Mouse (Mus musculus): ENCODE results near the gene Ppil6.

Ppil6 gene

DNA sequence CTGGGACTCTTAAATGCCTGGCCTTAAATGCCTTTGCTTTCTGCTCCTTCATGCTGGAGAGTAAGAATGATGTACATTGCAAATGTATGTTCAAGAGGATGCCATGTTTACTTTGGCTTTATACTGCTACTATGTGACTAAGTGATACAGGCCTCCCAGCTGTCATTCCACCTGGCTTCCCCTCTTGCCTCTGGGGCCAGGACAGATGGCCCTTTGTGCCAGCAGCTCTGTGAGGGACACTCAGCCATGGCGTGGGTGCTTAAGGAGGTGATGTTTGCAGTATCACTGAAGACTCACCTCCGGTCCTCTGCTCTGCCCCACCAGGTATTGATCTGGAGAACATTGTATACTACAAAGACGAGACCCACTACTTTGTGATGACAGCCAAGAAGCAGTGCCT, 10.3 kb upstream of the Ppil6 start:
- DNase-seq: no peak

DNA sequence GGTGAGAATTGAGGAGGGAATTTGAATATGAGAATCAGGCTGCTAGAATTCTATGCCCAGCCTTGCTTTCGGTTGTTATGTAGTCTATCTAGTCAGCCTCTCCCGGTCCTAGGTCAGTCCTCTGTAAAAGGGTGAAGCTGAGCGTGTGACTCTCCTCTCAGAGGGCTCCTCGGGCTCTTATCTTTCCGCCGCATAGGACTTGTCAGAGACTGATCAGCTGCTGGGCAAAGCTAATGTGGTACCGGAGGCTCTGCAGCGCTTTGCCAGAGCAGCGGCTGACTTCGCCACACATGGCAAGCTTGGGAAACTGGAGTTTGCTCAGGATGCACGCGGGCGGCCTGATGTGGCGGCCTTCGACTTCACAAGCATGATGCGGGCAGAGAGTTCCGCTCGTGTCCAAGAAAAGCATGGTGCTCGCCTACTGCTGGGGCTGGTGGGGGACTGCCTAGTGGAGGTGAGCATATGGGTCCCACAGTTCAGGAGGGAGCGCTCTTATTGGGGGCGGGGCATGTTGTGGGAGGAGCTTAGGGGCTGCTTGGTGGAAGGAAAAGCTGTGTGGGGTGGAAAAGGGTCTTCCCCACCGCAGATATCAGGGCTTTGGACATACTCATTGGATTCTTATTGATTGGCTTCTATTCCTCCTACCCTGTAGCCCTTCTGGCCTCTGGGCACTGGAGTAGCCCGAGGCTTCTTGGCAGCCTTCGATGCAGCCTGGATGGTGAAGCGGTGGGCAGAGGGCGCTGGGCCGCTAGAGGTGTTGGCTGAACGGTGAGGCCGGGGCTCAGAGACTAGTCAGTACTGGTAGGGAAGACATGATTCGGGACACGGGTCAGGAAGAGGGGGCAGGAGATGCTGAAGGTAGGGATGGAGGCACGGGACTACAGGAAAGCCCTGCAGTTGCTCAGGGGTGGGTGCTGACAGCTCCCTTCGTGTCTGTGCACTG, 9.0 kb upstream of the Ppil6 start:
- DNase-seq: no peak

DNA sequence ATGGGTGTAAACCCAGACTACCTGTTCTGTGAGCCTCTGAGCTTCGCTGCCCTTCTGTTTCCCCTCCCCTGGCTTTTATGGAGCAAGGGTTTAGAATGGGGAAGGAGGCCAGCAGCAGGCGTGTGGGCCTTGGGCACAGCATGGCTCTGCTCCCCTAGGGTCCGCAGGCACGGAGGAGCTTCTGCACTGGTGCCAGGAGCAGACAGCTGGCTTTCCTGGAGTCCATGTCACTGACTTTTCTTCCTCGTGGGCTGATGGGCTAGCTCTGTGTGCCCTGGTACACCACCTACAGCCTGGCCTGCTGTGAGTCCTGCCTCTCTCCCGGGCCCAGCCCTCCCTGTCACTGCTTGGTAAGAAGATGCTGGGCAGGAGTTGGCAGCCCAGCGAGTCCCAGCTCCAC, 7.8 kb upstream of the Ppil6 start:
- DNase-seq: no peak

DNA sequence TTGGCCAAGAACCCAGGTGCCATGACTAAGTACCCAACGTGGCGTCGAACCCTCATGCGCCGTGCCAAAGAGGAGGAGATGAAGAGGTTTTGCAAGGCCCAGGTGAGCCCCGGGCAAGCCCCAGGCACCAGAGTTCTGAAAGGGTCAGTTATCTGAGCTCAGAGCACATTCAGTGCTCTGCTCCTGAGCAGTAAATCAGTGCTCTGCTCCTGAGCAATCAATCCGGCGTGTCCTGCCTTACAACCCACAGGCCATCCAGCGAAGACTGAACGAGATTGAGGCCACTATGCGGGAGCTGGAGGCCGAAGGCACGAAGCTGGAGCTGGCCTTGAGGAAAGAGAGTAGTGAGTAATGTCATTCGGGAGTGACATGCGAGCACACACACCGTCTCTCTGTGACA, 4.5 kb upstream of the Ppil6 start:
- DNase-seq: no peak

DNA sequence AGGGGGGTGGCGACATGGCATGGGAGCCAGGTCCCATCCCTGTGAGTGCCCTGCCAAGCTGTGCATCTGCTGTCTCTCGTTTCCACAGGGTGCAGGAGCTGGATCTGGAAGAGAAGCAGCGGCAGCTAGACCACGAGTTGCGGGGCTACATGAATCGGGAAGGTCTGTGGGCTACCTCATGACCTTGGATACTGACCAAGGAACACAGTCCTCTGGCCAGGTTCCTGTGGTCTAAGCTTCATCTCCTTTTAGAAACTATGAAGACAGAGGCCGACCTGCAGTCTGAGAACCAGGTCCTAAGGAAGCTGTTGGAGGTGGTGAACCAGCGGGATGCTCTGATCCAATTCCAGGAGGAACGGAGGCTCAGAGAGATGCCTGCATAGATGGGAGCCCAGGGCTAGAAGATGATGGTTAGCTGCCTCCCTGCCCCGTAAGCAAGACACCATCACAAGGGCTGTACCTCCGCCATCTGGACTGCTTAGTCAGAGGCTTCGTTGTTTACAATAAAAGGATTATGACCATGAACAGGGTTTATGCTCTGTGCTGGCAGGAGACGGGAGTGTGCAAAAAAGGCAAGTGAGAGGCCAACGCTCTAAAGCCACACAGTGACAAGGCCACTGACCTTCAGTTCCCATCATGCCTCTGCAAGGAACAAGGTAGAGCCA, 3.6 kb upstream of the Ppil6 start:
- DNase-seq: no peak

DNA sequence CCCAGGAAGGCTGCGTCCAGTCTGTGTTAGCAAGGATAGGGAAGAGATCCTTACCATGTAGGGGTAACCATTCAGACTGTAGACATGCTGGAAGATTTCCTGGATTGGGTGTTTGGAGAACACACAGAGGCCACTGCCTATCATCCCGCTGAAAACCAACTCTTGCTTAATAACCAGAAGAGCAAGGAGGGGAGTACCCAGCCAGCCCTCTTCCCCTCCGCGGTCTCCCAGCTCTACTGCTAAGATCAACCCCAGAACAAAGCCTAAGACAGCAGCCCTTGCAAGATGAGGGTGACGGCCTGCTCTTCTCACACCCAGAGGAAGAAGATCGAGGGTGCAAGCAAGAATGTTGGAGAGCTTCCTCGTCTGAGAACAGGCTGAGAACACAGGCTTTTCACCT, 1.4 kb upstream of the Ppil6 start:
- no peak for DNase-seq

DNA sequence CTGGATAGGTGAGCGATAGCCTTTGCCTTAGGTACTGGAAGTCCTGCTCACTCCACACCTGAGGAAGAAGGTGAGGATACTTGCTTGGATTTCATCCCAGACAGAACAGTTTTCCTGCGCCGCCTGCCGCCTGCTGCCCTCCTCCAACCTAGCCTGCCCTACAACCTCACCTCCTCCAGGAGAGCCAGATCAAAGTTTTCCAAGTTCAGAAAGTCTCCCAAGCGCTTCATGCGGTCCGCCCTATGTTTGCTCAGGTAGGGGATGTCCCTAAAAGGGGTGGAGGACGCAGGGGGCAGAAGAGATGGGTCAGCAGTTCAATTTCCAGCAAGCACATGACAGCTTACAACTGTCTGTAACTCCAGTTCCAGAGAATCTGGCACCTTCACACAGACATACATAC, 945 bp upstream of the Ppil6 start:
- no peak for DNase-seq

DNA sequence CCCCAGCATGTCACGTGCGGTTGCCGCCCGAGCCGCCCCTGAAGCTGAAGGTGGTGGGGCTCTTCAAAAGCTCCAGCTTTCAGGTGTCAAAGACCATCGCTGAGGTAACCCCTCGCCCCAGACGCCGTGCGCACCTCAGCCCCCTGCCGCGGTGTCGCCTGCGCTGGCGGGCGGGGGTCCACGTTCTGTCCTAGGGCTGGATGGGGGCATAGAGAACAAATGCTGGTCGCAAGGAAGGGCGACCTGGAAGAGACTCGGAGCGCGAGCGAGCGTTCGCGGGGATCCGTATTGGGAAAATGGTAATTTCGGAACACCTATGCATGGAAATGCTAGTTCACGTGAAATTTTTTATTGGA, 257 bp downstream of the Ppil6 start:
- DNase-seq: no peak

DNA sequence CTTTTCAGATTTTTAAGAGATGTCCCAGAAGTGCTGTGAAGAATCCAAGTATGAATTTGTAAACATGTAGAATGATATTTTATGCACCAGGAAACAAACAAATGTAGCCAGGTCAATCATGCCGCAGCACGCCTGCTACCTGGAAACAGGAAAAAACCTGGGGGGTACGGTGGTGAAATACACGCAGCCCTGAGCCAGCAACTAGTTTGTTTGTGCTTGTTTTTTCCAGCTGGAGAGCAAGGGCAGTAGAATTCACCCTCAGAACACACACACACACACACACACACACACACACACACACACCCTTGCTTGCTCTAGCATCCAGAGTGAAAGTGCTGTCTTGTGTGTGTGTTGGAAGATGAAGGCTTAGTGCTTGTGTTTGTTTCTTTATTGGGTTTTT, 872 bp downstream of the Ppil6 start:
- DNase-seq: no peak

DNA sequence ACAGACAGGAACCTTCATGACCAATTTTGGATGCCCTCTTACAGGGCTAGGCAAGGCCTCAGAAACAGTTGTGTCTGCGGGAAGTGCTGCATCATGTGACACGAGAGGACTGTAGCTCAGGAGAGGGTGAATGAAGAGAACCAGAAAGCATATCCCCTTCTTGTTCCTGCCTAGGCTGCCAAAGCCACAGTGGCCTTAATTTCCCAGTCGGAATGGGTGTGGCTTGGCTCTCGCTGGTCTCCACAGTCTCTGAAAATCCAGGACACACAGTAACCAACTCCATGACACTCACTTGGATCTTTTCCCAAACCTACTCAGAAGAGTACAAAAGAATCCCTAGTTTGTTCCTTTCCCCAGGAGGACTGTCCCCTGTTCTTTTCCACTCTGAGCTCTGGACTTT, 10.7 kb downstream of the Ppil6 start:
- no peak for DNase-seq

DNA sequence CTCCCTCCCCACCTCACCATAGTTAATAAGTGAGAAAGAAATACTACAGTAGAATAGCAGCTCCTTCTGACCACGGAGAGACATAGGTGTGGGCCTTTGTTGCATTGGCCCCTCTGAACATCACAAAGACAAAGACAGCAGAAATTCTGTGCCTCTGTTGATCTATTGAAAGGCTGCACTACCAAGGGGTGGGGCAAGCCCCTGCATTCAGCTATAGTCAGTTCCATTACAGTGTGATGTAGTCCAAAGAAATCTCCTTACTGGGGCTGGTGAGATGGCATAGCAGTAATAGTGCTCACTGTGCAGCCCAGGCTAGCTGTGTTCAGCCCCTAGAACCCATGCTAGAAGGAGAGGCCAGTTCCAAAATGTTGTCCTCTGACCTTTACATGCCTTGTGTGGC, 14.8 kb downstream of the Ppil6 start:
- no peak for DNase-seq

DNA sequence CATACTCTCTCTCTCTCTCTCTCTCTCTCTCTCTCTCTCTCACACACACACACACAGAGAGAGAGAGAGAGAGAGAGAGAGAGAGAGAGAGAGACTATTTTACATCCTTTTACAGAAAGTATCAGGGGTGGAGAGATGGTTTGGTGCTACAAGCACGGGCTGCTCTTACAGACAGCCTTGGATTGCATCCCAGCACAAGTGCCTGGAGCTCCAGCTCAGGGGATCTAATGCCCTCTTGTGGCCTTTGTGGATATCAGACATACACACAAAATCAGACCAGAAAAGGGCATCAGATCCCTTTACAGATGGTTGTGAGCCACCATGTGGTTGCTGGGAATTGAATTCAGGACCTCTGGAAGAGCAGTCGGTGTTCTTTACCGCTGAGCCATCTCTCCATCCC, 15.2 kb downstream of the Ppil6 start:
- DNase-seq: peak; percentile 30

DNA sequence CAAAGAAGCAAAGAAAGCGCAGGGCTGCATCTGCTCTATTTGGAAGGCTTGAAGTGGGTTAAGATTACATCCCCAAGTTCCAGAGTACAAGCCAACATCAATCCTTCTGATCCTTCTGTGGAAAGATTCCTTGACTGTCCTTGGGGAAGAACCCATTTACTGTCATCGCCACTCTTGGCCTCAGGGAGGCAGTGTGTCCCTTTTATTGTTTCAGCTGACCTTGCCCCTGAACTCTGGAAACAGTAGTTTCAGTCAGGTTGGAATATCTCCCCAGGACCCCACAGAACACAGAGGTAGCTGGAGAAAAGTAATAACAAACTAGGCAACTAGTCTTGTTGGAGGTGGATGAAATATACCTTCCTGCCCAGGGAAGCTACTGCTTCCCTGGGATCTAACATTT, 18.9 kb downstream of the Ppil6 start:
- DNase-seq: no peak

DNA sequence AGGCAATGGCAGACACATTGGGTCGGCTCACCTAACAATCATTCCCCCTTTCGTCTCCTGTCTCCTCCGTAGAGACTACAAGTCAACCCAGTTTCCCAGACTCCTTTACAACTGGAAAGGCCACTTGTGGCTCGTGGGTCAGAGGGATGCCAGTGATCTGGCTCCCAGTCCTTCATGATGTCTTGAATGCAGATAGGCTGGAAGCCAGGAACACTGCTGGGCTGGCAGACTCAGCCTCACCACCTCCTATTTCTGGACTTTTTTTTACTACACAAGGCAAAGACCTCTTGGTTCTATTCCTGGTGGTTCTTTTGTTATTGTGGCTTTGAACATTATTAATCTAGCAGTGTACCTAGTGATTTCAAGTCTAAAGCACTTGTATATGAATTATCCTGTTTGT, 24.1 kb downstream of the Ppil6 start:
- no peak for DNase-seq

DNA sequence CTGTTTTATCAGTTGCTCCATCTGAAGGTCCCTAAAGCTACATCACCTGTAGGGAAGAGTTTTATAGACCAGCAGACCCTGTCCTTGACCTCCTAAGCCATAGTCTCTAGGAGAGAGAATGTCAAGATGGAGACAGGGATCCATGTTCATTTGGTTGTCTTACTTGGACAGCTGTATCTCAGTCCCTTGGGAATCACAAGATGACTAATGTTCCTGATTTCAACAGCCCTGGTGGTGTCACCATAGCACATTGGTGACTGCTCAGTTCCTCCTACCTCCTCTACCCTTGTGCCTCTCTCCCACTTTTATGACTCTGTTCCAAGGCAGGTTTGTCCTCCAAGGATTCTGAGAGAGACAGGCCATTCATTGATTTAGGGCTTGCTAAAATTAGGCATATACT, 24.7 kb downstream of the Ppil6 start:
- DNase-seq: no peak

DNA sequence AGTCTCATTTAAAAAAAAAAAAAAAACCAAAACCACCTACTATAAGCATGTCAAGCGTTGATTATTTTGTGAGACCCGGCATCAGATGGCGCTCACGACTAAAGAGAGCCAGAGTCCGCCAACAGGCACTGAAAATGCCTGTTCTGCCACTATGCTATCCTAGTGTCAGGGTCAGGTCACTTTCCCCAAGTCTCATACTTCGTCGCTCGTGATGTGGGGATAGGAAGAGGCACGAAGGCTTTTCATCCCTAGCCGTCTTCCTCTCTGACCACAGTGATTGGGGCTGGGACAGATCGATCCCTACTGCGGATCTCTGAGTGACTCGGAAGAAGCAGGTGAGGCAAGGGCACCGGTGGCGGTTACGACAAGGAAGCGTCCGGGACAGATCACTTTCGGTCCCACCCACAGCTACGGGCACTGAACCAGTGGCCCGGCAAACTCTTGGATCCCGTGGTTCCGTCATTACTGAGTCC, 28.3 kb downstream of the Ppil6 start:
- DNase-seq: no peak

DNA sequence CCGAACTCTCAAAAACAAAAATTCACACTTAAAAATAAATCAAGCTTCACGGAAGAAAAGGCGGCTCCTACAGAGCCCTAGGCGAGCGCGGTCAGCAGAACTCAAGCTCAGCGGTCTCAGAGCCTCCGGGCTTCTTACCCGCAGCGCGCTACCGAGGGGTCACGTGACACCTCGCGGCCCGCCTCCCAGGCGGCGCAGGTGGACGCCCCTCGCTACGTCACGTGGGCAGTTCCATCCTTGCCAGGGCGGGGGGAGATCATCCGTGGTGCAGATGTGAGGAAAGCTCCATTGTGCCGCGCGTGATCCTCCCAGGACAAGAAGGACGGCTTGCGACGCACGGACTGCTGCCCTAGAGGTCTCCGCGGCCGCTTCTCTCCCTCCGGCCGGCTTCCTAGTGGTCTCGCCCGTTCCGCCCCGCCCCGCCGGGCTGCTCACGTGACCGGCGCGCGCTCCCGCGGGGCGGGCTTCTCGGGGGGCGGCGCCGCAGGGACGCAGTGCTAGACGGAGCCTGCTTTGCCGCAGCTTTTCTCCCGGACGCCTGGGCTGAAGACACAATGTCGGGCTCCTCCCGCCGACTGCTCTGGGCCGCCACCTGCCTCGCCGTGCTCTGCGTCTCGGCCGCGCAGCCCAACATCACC, 28.9 kb downstream of the Ppil6 start, which contains the start of gene Cd164:
TSS of gene Cd164 (plus strand) at position 434 of the 638 bp plus-strand sequence.
- DNase-seq: peak; percentile 91

DNA sequence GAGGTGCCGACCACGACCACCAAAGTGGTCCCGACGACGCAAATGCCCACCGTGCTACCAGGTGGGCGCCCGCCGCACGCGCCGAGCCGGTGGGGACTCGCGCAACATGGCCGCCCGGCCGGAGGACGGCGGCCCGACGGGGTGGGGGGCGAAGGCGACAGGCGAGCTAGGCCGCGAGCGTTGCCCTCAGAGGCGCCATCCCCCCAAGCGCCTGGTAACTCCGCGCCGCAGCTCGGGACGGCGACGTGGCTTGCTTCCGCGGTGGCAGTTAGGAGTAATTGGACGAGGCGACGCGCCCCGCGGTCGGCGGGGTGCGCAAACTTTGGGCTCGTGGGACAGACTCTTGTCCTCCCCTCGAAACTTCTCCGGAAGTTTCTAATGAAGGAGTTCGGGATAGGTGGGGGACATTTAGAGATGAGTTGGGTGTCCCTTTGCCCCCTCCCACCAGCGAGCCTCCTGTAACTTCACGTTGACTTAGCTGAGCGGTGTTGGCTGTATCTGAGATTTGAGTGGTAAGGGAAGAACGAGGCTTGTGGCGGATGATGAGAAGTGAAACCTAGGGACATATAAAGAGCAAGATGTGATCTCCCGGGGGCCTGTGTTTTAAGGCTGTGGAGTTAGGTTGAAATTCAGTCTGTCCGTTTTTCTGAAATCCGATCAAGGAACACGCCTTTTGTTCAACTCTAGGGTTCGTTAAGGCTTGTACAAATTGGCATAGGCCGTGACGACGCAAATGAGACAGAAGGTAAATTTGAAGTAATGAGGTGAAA, 29.6 kb downstream of the Ppil6 start:
- no peak for DNase-seq

DNA sequence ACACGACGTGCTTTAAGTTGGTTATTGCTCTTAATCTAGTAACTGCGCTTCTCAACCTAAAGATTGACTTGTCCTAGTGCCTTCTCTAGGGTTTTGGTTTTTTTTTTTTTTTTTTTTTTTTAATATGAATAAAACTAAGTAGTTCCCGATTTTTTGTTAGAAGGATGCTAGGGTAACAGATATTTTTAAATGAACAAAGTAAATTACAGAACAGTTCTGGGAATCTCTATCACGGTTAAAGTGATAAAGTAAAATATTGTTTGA, 30.1 kb downstream of the Ppil6 start:
- no peak for DNase-seq

DNA sequence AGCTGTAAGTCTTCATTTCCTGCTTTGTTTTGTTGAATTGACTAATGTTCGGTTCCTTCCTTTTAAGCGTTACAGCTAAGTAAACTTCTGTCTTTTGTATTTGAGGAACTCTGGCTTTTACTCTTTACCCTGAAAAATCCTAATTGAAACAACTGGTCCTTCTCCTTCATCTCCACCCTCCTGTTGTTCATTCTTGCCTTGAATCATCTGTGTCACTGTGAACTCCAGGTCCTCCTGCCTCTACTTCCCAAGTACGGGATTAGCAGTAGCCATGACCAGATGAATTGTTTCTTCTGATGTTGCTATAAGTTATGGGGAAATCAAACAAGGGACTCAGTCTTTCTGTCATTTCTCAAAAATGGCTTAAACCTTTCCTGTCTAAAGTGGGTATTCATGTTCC, 33.1 kb downstream of the Ppil6 start:
- no peak for DNase-seq

DNA sequence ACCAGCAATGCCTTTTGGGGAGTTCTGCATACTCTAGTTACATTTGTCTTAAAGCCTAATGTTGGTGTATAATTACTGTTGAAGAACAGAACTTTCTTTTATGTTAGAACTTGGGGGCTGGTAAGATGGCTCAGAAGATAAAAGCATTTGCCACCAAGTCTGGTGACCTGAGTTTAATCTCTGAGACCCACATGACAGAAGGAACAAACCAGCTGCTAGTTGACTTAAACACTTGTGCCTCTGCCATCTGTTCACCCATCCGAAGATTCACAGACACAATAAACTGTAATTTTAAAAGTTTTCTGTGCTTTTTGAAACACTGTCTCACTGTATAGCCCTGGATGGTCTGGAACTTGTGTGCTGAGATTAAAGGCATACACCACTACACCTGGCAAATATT, 35.5 kb downstream of the Ppil6 start:
- DNase-seq: no peak

DNA sequence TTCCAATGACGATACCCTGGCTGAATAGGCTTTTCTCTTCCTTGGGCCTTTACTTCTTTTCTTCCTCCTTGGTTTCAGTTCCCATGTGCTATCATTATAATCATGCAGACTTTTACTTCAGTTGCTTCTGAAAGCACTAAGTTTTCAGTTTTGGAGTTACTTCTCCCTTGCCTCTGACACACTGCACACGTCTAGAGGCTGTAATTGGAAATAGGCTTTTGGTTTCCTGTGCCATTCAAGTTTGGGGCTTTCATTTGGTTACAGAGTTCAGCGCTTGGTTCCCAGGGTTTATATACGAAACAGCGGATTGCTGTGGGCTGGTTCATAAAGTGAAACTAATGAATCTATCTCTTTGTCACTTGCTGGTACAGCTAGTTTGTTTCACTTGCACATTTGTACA, 39.7 kb downstream of the Ppil6 start:
- no peak for DNase-seq

DNA sequence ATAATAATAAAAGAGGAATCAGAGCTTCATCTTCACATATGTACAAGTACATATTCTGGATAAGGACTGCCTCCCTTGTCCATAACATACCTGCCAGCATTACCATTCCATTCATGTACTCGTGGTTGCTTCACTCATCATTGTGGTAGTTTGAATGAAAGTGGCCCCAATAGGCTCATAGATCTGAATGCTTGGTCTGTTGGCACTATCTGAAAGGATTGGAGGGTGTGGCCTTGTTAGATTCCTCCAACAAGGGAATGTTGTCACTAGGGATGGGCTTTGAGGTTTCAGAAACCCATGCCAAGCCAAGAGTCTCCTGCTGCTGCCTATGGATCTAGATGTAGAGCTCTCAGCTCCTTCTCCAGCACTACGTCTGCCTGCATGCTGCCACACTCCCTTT, 45.8 kb downstream of the Ppil6 start:
- no peak for DNase-seq

DNA sequence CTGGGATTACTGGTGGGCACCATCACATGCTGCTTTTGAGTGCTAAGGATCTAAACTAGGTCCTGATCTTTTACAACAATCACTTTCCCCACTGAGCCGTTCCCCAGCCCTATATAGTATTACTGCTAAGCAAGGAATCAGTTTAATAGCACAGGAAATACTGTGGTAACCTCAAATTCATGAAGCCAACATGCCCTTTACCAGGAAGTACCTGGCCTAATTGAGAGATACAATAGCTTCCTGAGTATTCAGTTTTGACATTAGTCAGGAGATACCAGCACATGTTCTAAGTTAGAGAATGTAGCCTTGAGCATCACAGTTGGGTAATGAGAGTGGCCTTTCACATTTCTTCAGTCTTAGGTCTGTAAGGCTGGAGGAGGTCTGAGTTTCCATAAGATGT, 46.5 kb downstream of the Ppil6 start:
- no peak for DNase-seq
